Mouse (Mus musculus): ENCODE results near the gene Tcf12.

Gene Tcf12

GRCm38 (mm10) chr9:72029601-72030000 lies 82.1 kb downstream of the Tcf12 start:
- Histone ChIP-seq H3K27me3 (ENCODE audit: insufficient read depth, low read length) (no peaks in the 10 kb centered on the region), H3K36me3 (ENCODE audit: insufficient read depth, low read length) (no peaks in the 10 kb centered on the region), H3K4me3 (replicated peaks; ENCODE audit: low read length) (no peak overlapping the region), H3K4me1 (replicated peaks; ENCODE audit: low read depth, low read length) (no peaks in the 10 kb centered on the region), H3K9me3 (ENCODE audit: low read length) (no peaks in the 10 kb centered on the region)
- TF ChIP-seq CTCF (conservative IDR thresholded peaks at IDR 0.05; ENCODE audit: low read length) (no peak), NANOG (IDR thresholded peaks at IDR 0.05; ENCODE audit: borderline replicate concordance, low read length) (no peak), POU5F1 (IDR thresholded peaks at IDR 0.05; ENCODE audit: borderline replicate concordance, low read length) (no peak)

GRCm38 (mm10) chr9:72023274-72023673 lies 88.4 kb downstream of the Tcf12 start:
- no peaks in the 10 kb centered on the region for H3K4me1 ChIP-seq (replicated peaks; ENCODE audit: low read depth, low read length)
- no peak for TF ChIP-seq POU5F1 (IDR thresholded peaks at IDR 0.05; ENCODE audit: borderline replicate concordance, low read length)
- TF ChIP-seq NANOG (IDR thresholded peaks at IDR 0.05; ENCODE audit: borderline replicate concordance, low read length), result no peak
- TF ChIP-seq CTCF (conservative IDR thresholded peaks at IDR 0.05; ENCODE audit: low read length), result no peak
- no peak overlapping the region for H3K4me3 ChIP-seq (replicated peaks; ENCODE audit: low read length)
- no peaks in the 10 kb centered on the region for H3K36me3 ChIP-seq (ENCODE audit: insufficient read depth, low read length)
- no peaks in the 10 kb centered on the region for H3K9me3 ChIP-seq (ENCODE audit: low read length)
- H3K27me3 ChIP-seq (ENCODE audit: insufficient read depth, low read length), result no peaks in the 10 kb centered on the region

GRCm38 (mm10) chr9:72021512-72021911 lies 90.2 kb downstream of the Tcf12 start:
- no peak overlapping the region for H3K4me3 ChIP-seq (replicated peaks; ENCODE audit: low read length)
- no peaks in the 10 kb centered on the region for H3K36me3 ChIP-seq (ENCODE audit: insufficient read depth, low read length)
- no peak for TF ChIP-seq POU5F1 (IDR thresholded peaks at IDR 0.05; ENCODE audit: borderline replicate concordance, low read length)
- TF ChIP-seq CTCF (conservative IDR thresholded peaks at IDR 0.05; ENCODE audit: low read length), result no peak
- no peak for TF ChIP-seq NANOG (IDR thresholded peaks at IDR 0.05; ENCODE audit: borderline replicate concordance, low read length)
- no peaks in the 10 kb centered on the region for H3K4me1 ChIP-seq (replicated peaks; ENCODE audit: low read depth, low read length)
- H3K27me3 ChIP-seq (ENCODE audit: insufficient read depth, low read length), result no peaks in the 10 kb centered on the region
- H3K9me3 ChIP-seq (ENCODE audit: low read length), result no peaks in the 10 kb centered on the region

- Histone ChIP-seq H3K4me3 (replicated peaks; ENCODE audit: low read length) (no peak overlapping the region), H3K9me3 (ENCODE audit: low read length) (no peaks in the 10 kb centered on the region), H3K27me3 (ENCODE audit: insufficient read depth, low read length) (no peaks in the 10 kb centered on the region), H3K36me3 (ENCODE audit: insufficient read depth, low read length) (no peaks in the 10 kb centered on the region), H3K4me1 (replicated peaks; ENCODE audit: low read depth, low read length) (no peaks in the 10 kb centered on the region)
- TF ChIP-seq NANOG (IDR thresholded peaks at IDR 0.05; ENCODE audit: borderline replicate concordance, low read length) (no peak), POU5F1 (IDR thresholded peaks at IDR 0.05; ENCODE audit: borderline replicate concordance, low read length) (no peak), CTCF (conservative IDR thresholded peaks at IDR 0.05; ENCODE audit: low read length) (no peak)
Measured at GRCm38 (mm10) chr9:72016021-72016420, 95.7 kb downstream of the Tcf12 start.

GRCm38 (mm10) chr9:72014585-72015381 lies 96.9 kb downstream of the Tcf12 start:
- no peak overlapping the region for H3K4me3 ChIP-seq (replicated peaks; ENCODE audit: low read length)
- no peaks in the 10 kb centered on the region for H3K27me3 ChIP-seq (ENCODE audit: insufficient read depth, low read length)

GRCm38 (mm10) chr9:72013541-72013940 lies 98.1 kb downstream of the Tcf12 start:
- H3K4me1 ChIP-seq (replicated peaks; ENCODE audit: low read depth, low read length), result no peaks in the 10 kb centered on the region
- H3K27me3 ChIP-seq (ENCODE audit: insufficient read depth, low read length), result no peaks in the 10 kb centered on the region
- no peaks in the 10 kb centered on the region for H3K36me3 ChIP-seq (ENCODE audit: insufficient read depth, low read length)
- H3K4me3 ChIP-seq (replicated peaks; ENCODE audit: low read length), result no peak overlapping the region
- TF ChIP-seq POU5F1 (IDR thresholded peaks at IDR 0.05; ENCODE audit: borderline replicate concordance, low read length) (no peak), CTCF (conservative IDR thresholded peaks at IDR 0.05; ENCODE audit: low read length) (no peak)
- no peaks in the 10 kb centered on the region for H3K9me3 ChIP-seq (ENCODE audit: low read length)

More at GRCm38 (mm10) chr9:72014585-72015381, 96.9 kb downstream of the Tcf12 start:
- TF ChIP-seq NANOG (IDR thresholded peaks at IDR 0.05; ENCODE audit: borderline replicate concordance, low read length) (no peak), CTCF (conservative IDR thresholded peaks at IDR 0.05; ENCODE audit: low read length) (no peak), POU5F1 (IDR thresholded peaks at IDR 0.05; ENCODE audit: borderline replicate concordance, low read length) (no peak)
- Histone ChIP-seq H3K9me3 (ENCODE audit: low read length) (no peaks in the 10 kb centered on the region), H3K4me1 (replicated peaks; ENCODE audit: low read depth, low read length) (no peaks in the 10 kb centered on the region), H3K36me3 (ENCODE audit: insufficient read depth, low read length) (no peaks in the 10 kb centered on the region)

GRCm38 (mm10) chr9:72008634-72009033 lies 103.0 kb downstream of the Tcf12 start:
- no peak overlapping the region for H3K4me3 ChIP-seq (replicated peaks; ENCODE audit: low read length)
- TF ChIP-seq POU5F1 (IDR thresholded peaks at IDR 0.05; ENCODE audit: borderline replicate concordance, low read length) (no peak), CTCF (conservative IDR thresholded peaks at IDR 0.05; ENCODE audit: low read length) (no peak), NANOG (IDR thresholded peaks at IDR 0.05; ENCODE audit: borderline replicate concordance, low read length) (no peak)
- no peaks in the 10 kb centered on the region for H3K4me1 ChIP-seq (replicated peaks; ENCODE audit: low read depth, low read length)
- no peaks in the 10 kb centered on the region for H3K9me3 ChIP-seq (ENCODE audit: low read length)
- no peaks in the 10 kb centered on the region for H3K27me3 ChIP-seq (ENCODE audit: insufficient read depth, low read length)
- no peaks in the 10 kb centered on the region for H3K36me3 ChIP-seq (ENCODE audit: insufficient read depth, low read length)

- TF ChIP-seq CTCF (conservative IDR thresholded peaks at IDR 0.05; ENCODE audit: low read length) (no peak), POU5F1 (IDR thresholded peaks at IDR 0.05; ENCODE audit: borderline replicate concordance, low read length) (no peak), NANOG (IDR thresholded peaks at IDR 0.05; ENCODE audit: borderline replicate concordance, low read length) (no peak)
Measured at GRCm38 (mm10) chr9:71991147-71991546, 120.5 kb downstream of the Tcf12 start.

GRCm38 (mm10) chr9:71990376-71990775 lies 121.3 kb downstream of the Tcf12 start:
- Histone ChIP-seq H3K4me1 (replicated peaks; ENCODE audit: low read depth, low read length) (peaks cover 14% of the 10 kb centered on the region), H3K4me3 (replicated peaks; ENCODE audit: low read length) (no peak overlapping the region), H3K9me3 (ENCODE audit: low read length) (no peaks in the 10 kb centered on the region), H3K36me3 (ENCODE audit: insufficient read depth, low read length) (no peaks in the 10 kb centered on the region), H3K27me3 (ENCODE audit: insufficient read depth, low read length) (no peaks in the 10 kb centered on the region)
- no peak for TF ChIP-seq POU5F1 (IDR thresholded peaks at IDR 0.05; ENCODE audit: borderline replicate concordance, low read length)
- TF ChIP-seq CTCF (conservative IDR thresholded peaks at IDR 0.05; ENCODE audit: low read length), result no peak
- no peak for TF ChIP-seq NANOG (IDR thresholded peaks at IDR 0.05; ENCODE audit: borderline replicate concordance, low read length)

More at GRCm38 (mm10) chr9:71991147-71991546, 120.5 kb downstream of the Tcf12 start:
- Histone ChIP-seq H3K27me3 (ENCODE audit: insufficient read depth, low read length) (no peaks in the 10 kb centered on the region), H3K4me3 (replicated peaks; ENCODE audit: low read length) (no peak overlapping the region), H3K4me1 (replicated peaks; ENCODE audit: low read depth, low read length) (peaks cover 14% of the 10 kb centered on the region), H3K36me3 (ENCODE audit: insufficient read depth, low read length) (no peaks in the 10 kb centered on the region), H3K9me3 (ENCODE audit: low read length) (no peaks in the 10 kb centered on the region)

All from E14TG2a.4 (cell line).